Mouse (Mus musculus) adrenal gland, postnatal 25 days (tissue): ENCODE data around the gene Sept10. TPM values are rescaled to one million over a fixed set of nuclear protein-coding genes. Genes with fewer than 3 reads are reported as not detected.
A peak's percentile ranks its signal among the peaks of the same experiment; 100 is the strongest.

Experiments
- DNase-seq: peaks from one replicate; pipeline ENCODE4 v3.0.0; 2021; ENCODE audit warnings: mixed read lengths
- long read RNA-seq: library from polyadenylated mRNA; stranded (forward); transcript quantifications from one replicate; pipeline ENCODE4 v2.0.0, GENCODE M21; 2021
- total RNA-seq: library from RNA; stranded (reverse); gene quantifications from 2 replicates; pipeline ENCODE4 v1.2.3, GENCODE M21; 2021

Gene Sept10
- 47.4 and 67.0 TPM in 2 replicates for total RNA-seq
- long read RNA-seq, transcript Sept10-201 (10 exons, 2,532 nt) = major isoform, 5 of 12 reads
- long read RNA-seq, partial matches to known transcripts = 5 of 12 reads
- long read RNA-seq, other reads (novel, unspliced or antisense) = 2 of 12 reads

GRCm38 (mm10) chr10:59221473-59222270 lies at the start of gene Sept10, which contains the start of gene Sowahc:
Gene Sept10 (minus strand): TSS chr10:59221847.
Gene Sowahc (plus strand): TSS chr10:59221953.
- DNase-seq = peak; percentile 99

- no peak for DNase-seq
Measured at GRCm38 (mm10) chr10:59268754-59269153, 47.1 kb upstream of the Sept10 start.

GRCm38 (mm10) chr10:59268109-59268508 lies 46.5 kb upstream of the Sept10 start:
- no peak for DNase-seq

- DNase-seq = no peak
Measured at GRCm38 (mm10) chr10:59267275-59267674, 45.6 kb upstream of the Sept10 start.

- DNase-seq = peak; percentile 83
Measured at GRCm38 (mm10) chr10:59266097-59266496, 44.5 kb upstream of the Sept10 start.

GRCm38 (mm10) chr10:59265674-59266073 lies 44.0 kb upstream of the Sept10 start:
- DNase-seq = no peak

- no peak for DNase-seq
Measured at GRCm38 (mm10) chr10:59265067-59265466, 43.4 kb upstream of the Sept10 start.

GRCm38 (mm10) chr10:59262979-59263378 lies 41.3 kb upstream of the Sept10 start:
- DNase-seq = no peak

- DNase-seq = no peak
Measured at GRCm38 (mm10) chr10:59262021-59262420, 40.4 kb upstream of the Sept10 start.

GRCm38 (mm10) chr10:59261603-59262002 lies 40.0 kb upstream of the Sept10 start:
- DNase-seq = no peak

GRCm38 (mm10) chr10:59259572-59259971 lies 37.9 kb upstream of the Sept10 start:
- no peak for DNase-seq

- DNase-seq = no peak
Measured at GRCm38 (mm10) chr10:59256533-59256932, 34.9 kb upstream of the Sept10 start.

- no peak for DNase-seq
Measured at GRCm38 (mm10) chr10:59253541-59254079, 32.0 kb upstream of the Sept10 start.

- no peak for DNase-seq
Measured at GRCm38 (mm10) chr10:59252396-59252795, 30.7 kb upstream of the Sept10 start.

- DNase-seq = no peak
Measured at GRCm38 (mm10) chr10:59251980-59252379, 30.3 kb upstream of the Sept10 start.

GRCm38 (mm10) chr10:59250679-59251078 lies 29.0 kb upstream of the Sept10 start:
- no peak for DNase-seq

- DNase-seq = no peak
Measured at GRCm38 (mm10) chr10:59249531-59249930, 27.9 kb upstream of the Sept10 start.

GRCm38 (mm10) chr10:59241141-59241541 lies 19.5 kb upstream of the Sept10 start:
- DNase-seq = peak; percentile 39

GRCm38 (mm10) chr10:59237757-59238156 lies 16.1 kb upstream of the Sept10 start:
- no peak for DNase-seq

- peak; percentile 39 for DNase-seq
Measured at GRCm38 (mm10) chr10:59236486-59236885, 14.8 kb upstream of the Sept10 start.

- no peak for DNase-seq
Measured at GRCm38 (mm10) chr10:59235847-59236246, 14.2 kb upstream of the Sept10 start.

- no peak for DNase-seq
Measured at GRCm38 (mm10) chr10:59235227-59235626, 13.6 kb upstream of the Sept10 start.

- DNase-seq = no peak
Measured at GRCm38 (mm10) chr10:59229205-59229820, 7.7 kb upstream of the Sept10 start.
